Mouse (Mus musculus) lung, postnatal 10 days (tissue): ENCODE measurements around the gene Pagr1b.

Source experiments
- DNase-seq: peaks from one replicate; pipeline ENCODE4 v3.0.0; 2021

The Pagr1b gene

DNA sequence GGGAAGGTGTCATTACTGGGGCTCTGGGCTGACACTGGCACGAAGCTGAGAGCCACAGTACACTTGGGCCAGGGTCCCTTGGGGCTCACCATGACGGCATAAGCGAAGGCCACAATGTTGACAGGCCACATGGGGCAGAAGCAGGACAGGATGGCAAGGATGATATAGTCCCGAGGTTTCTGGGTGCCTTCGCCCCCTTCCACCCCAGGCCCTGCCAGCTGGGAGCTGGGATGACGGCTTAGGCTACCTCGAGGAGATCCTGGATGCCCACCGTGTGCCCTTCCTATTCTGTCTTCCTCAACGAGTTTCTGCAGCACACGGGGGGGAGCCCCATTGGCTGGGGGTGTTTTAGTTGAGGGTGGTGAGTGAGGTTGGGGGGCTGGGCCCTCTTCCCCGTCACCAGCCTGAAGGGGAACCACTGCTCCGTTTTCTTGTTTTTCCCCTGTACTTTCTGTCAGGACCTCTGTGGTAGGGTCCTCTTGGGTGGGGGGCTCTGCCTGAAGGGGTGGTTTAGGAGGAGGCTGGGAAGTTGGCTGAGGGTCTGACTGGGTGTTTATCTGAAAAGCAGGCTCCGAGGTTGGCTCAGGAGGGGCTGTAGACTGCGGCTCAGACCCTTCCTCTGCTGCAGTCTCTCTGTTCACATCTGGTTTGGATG, 3.1 kb upstream of the Pagr1b start:
- DNase-seq: no peak

DNA sequence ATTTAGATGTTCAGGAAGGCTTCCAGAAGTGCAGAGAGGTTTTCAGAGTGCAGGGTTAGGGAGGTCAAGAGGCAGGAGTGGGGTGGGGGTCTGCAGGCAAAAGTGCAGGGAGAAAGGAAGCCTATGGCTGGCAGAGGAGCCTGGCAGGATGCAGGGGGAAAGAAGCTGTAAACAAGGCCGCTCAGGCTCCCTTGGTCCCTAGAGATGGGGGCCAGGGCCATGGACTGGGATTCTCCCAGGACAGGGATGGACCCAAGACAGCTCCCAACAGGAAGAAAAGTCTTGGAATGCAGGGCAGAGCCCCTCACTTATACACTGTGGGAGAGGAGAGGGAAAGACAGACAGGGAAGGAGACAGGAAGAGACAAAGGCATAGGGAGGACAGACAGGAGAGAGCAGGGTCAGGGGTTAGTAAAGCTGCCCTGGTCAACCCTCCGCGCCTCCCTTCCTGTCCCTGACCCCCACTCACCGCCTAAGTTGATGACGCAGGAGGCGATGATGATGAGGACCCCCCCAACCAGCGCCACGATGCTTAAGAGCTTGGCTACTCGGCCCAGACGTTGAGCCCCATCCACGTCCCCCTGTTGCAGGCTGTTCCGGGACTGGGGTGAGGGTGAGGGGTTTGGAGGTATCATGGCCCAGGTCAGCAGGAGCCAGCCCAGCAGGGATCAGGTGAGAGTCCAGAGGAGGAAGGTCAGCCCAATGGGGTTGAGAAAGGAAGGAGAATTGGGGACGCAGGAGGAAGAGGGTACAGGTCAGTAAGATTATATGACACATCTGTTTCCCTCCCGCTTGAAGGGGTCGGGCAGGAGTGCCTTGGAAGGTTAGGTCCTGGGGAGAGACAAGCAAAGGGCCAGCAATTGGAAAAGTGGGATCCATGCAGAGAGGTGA, 2.4 kb upstream of the Pagr1b start:
- DNase-seq: no peak

- DNase-seq: no peak
These were observed 1.7 kb upstream of the Pagr1b start for GRCm38 (mm10) chr7:127017950-127018345.

GRCm38 (mm10) chr7:127016971-127017949, 976 bp upstream of the Pagr1b start, which contains the start of gene Pagr1a:
Pagr1a (minus strand) TSS chr7:127017352.
- DNase-seq: peak; percentile 97

DNA sequence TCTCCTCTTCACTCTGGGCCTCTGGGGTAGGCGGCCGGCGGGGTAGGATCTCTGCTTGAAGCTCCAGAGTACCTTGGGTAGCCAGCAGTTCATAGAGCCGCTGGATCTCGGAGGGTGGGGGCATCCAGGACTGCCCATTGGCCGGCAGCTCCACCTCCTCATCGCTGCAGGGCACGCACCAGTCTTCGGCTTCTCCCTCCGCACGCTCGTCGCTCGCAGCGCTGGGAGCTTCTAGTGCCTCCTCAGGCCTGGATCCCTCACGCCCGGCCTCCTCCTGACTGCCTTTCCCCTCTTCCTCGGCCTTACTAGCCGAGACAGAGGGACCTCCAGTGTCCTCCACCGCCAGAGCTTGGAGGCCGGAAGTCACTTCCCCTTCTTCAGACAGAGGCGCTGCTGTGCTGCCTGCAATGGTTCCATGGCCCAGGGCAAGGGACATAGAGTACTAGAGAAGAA, 228 bp upstream of the Pagr1b start:
- peak; percentile 76 for DNase-seq

- peak; percentile 62 for DNase-seq
These were observed 203 bp downstream of the Pagr1b start for GRCm38 (mm10) chr7:127016081-127016480.

GRCm38 (mm10) chr7:127014993-127015392, 1.3 kb downstream of the Pagr1b start:
- DNase-seq: no peak

DNA sequence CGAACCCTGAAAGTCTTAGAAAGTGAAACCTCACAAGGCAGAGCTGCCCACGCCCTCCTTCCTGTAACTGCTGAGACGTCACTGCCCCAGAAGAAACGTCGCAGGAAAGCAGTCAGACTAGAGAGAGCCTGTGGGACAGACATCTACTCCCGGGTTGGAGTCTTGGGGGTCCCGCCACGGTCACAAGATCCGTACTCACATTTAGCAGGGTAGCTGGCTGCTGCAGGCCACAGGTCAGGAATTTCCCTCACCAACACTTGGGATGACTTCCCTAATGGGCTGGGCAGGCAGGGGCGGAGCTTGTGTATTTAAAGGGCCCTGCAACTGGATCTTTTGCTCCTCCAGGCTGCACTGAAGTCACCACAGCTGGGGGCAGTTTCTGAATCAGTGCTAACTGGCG, 2.0 kb downstream of the Pagr1b start, which contains the start of gene Mvp:
Gene Mvp, minus strand, starts transcription at position 302 of the 400 bp plus-strand sequence.
- peak; percentile 88 for DNase-seq

- no peak for DNase-seq
These were observed 2.9 kb downstream of the Pagr1b start for GRCm38 (mm10) chr7:127013385-127013784.

- DNase-seq: no peak
These were observed 3.4 kb downstream of the Pagr1b start for GRCm38 (mm10) chr7:127012845-127013244.

GRCm38 (mm10) chr7:127012374-127012773, 3.9 kb downstream of the Pagr1b start:
- DNase-seq: no peak

GRCm38 (mm10) chr7:127011717-127012116, 4.6 kb downstream of the Pagr1b start:
- no peak for DNase-seq

GRCm38 (mm10) chr7:127011051-127011450, 5.2 kb downstream of the Pagr1b start:
- no peak for DNase-seq

DNA sequence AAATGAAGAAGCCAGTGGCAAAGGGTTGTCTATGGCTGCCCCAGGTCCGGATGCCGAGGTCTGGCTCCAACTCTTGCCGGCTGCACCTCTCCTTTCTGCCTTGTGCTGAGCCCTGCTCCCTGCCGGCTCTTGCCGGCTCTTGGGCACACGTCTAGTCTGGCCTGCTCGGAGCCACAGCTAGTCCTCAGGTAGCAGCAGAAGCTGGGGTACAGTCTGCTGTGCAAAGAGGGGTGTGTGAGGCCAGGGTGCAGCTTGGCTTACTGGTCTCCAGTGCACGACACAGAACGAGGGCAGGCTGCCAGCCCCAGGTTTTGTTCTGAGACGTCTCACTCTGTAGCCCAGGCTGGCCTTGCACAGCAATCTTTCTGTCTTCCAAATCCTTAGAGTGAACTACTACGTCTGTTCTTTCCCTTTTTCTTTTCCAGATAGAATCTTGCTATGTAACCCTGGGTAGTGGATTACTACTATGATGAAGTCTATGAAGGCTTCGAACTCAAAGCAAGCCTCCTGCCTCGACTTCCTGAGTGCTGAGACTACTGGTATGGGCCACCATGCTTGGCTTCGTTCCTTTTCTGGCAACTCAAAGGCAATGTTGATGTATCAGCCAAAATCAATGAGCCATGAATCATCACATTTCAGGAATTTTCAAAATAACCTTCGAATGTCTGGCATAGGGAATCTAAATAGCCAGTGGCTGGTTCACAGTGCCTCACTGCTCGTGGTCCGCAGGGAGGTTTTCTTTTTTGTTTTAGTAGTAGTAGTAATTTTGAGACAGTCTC, 6.8 kb downstream of the Pagr1b start:
- DNase-seq: no peak

DNA sequence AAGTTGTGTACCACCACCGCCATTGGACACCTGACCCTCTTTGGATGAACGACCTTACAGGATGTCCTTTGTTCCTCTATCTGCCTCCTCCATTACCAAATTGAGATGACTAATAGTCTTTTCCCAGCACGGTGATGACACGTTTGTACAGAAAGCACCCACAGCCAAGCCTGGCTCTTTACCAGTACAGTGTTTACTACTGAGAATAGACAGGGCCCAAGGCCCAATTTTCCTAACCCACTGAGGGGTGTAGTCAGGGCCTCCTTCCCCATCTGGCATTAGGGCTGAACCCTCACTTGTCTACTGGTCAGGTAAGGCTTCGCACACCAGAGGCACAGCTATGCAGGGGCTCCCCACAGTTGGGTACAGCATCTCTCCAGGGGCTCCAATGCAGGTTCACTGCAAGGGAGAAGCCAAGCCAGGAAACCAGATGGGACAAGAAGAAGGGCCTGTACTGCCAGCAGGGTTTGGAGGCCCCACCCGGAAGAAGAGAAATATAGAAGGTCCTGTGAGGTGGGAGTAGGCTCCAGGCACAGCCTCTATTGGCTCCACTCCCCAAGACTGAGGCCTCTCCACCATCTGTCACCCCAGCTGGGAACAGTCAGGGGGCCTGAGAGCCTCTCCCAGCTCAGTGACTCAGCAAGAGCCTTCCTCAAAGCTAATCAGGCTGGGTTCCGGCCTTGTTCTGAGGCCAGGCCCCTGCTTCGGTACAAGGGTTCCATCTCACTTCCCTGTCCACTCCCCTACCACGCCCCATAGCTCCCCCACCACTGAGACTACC, 7.9 kb downstream of the Pagr1b start:
- DNase-seq: peak; percentile 82

DNA sequence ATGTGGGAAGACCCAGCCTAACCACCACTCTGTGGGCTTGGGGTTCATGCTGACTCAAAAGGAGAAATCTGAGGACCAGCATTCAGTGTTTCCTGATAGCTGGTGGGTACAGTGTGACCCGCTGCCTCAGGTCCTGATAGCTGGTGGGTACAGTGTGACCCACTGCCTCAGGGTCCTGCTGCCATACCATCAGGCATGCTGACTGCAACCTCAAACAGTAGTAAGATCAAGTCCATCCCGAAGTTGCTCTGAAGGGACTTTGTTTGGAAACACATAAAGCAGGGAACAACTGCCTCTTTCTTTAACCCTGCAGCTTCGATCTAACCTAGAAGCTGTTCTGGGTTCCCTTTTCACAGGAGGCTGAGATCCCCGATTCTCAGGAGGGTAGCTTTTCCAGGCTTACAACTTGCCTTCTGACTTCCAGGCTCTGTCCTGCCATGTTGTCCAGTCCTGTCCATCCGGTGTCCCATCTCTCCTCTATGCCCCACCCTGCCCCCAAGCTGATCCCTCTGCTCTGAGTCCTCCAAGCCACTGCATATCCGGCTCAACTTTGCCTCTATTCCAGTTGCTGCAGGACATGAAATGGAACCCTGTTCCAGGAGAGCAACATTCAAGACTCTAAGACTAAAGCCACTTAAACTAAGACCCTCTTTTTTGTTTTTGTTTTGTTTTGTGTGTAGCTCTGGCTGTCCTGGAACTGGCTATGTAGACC, 8.8 kb downstream of the Pagr1b start:
- DNase-seq: no peak

DNA sequence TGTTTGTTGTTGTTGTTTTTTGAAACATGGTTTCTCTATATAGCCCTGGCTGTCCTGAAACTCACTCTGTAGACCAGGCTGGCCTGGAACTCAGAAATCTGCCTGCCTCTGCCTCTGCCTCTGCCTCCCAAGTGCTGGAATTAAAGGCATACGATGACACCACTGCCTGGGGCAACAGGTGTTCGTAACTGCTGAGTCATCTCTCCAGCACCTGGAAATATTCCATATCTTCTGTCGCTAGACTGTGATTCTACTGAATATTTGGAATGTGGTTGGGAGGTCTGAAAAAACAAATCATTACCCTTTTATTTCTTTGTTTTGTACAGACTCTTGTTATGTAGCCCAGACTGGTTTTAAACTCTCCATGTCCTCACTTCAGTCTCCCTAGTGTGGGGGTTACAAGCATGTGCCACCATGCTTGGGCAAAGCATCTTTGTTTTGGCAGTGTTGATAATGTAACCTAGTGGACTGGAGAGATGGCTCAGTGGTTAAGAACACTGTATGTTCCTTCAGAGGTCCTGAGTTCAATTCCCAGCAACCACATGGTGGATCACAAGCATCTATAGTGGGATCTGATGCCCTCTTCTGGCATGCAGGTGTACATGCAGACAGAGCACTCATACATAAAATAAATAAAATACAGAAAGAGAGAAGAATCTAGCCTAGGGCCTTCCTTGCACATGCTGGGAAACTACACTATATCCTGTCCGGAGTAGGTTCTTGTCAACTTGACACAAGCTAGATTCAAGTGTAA, 12.0 kb downstream of the Pagr1b start:
- DNase-seq: no peak

- no peak for DNase-seq
These were observed 12.7 kb downstream of the Pagr1b start for GRCm38 (mm10) chr7:127003620-127004019.

- DNase-seq: no peak
These were observed 16.7 kb downstream of the Pagr1b start for GRCm38 (mm10) chr7:126999568-126999967.

GRCm38 (mm10) chr7:126996449-126996848, 19.8 kb downstream of the Pagr1b start:
- no peak for DNase-seq
